Mouse (Mus musculus) forebrain, embryonic 16.5 days (tissue): ENCODE measurements around the gene Dlx2. TPM values are rescaled to one million over a fixed set of nuclear protein-coding genes. Genes with fewer than 3 reads are reported as not detected.

Experiments
- ATAC-seq: fragments of 200-750 bp; cut with Nextera tagmentation; 2 replicates; pipeline ENCODE4 v1.8.0; 2017; ENCODE audit warnings: mild to moderate bottlenecking, moderate library complexity
- H3K27ac ChIP-seq: fragments of 300-500 bp; sonication (generic); 2 replicates; pipeline ENCODE4 v1.5.1; 2014; ENCODE audit warnings: low read length, control low read depth
- H3K27me3 ChIP-seq: fragments of 300-500 bp; sonication (generic); replicated peaks from 2 replicates; pipeline ENCODE4 v1.6.1; 2014; ENCODE audit warnings: low read length; ENCODE audit not compliant: control insufficient read depth, insufficient read depth
- H3K36me3 ChIP-seq: fragments of 300-500 bp; sonication (generic); 2 replicates; pipeline ENCODE4 v1.6.1; 2014; ENCODE audit not compliant: control insufficient read depth, insufficient read depth
- H3K4me1 ChIP-seq: fragments of 300-500 bp; sonication (generic); replicated peaks from 2 replicates; pipeline ENCODE4 v1.6.1; 2014; ENCODE audit warnings: low read length; ENCODE audit not compliant: control insufficient read depth, insufficient read depth
- H3K4me2 ChIP-seq: fragments of 300-500 bp; sonication (generic); 2 replicates; pipeline ENCODE4 v1.6.1; 2014; ENCODE audit warnings: mild to moderate bottlenecking, low read length, control low read depth
- H3K4me3 ChIP-seq: fragments of 300-500 bp; sonication (generic); replicated peaks from 2 replicates; pipeline ENCODE4 v1.5.1; 2014; ENCODE audit warnings: mild to moderate bottlenecking, low read length, control low read depth
- H3K9ac ChIP-seq: fragments of 300-500 bp; sonication (generic); replicated peaks from 2 replicates; pipeline ENCODE4 v1.6.1; 2014; ENCODE audit warnings: low read depth, low read length, control low read depth
- H3K9me3 ChIP-seq: fragments of 300-500 bp; sonication (generic); 2 replicates; pipeline ENCODE4 v1.6.1; 2016; ENCODE audit warnings: low read length; ENCODE audit not compliant: control insufficient read depth
- WGBS: fragments of 180-500 bp; shearing (Covaris S2); extraction: QIAGEN DNeasy Blood & Tissue Kit; methylation state at CpG from one replicate; pipeline ENCODE4 v1.1.7; 2014; 5-methylcytosine and 5-hydroxymethylcytosine counted together
- polyA plus RNA-seq: library from polyadenylated mRNA; unstranded; fragments of >200 nt; fragmentation: Nextera tagmentation; extraction: Ambion mirVana; gene quantifications from 2 replicates; pipeline ENCODE4 v1.2.1, GENCODE M21; 2015

The Dlx2 gene
- polyA plus RNA-seq, 1 experiment from 2014 or later: 45.2 TPM

- Histone ChIP-seq H3K27me3 (no peaks in the 10 kb centered on the region), H3K9ac (no peak overlapping the region), H3K4me2 (no peak overlapping the region), H3K27ac (no peak overlapping the region), H3K9me3 (no peaks in the 10 kb centered on the region), H3K4me1 (peaks cover 14% of the 10 kb centered on the region), H3K4me3 (no peak overlapping the region), H3K36me3 (no peaks in the 10 kb centered on the region)
- no peak for ATAC-seq
- 31% methylated on average over 4 of the region's 4 CpGs for WGBS
These were observed 51.6 kb downstream of the Dlx2 start for GRCm38 (mm10) chr2:71494971-71495370.

- no peak overlapping the region for H3K4me2 ChIP-seq
- WGBS: 46% methylated on average over 10 of the region's 10 CpGs
- ATAC-seq: no peak; the same call in 1 of the 2 replicates
These were observed 52.1 kb downstream of the Dlx2 start for GRCm38 (mm10) chr2:71494503-71494902.

More at GRCm38 (mm10) chr2:71494503-71494902, 52.1 kb downstream of the Dlx2 start:
- Histone ChIP-seq H3K27ac (no peak overlapping the region), H3K36me3 (no peaks in the 10 kb centered on the region), H3K4me1 (peaks cover 14% of the 10 kb centered on the region), H3K9ac (no peak overlapping the region), H3K9me3 (no peaks in the 10 kb centered on the region), H3K27me3 (no peaks in the 10 kb centered on the region), H3K4me3 (no peak overlapping the region)

Other genes with a start within 250 kb of the Dlx2 start
- gene Slc25a12, start 179.0 kb downstream of the Dlx2 start, polyA plus RNA-seq: 79.6 and 86.7 TPM in 2 replicates
- 72.8 and 78.8 TPM in 2 replicates for gene Hat1, start 157.8 kb downstream of the Dlx2 start, polyA plus RNA-seq
- gene Metap1d, start 93.5 kb downstream of the Dlx2 start, polyA plus RNA-seq: 42.0 and 46.3 TPM in 2 replicates
- gene Dlx1, start 18.6 kb downstream of the Dlx2 start, polyA plus RNA-seq: 232 and 239 TPM in 2 replicates
- 21.6 and 23.7 TPM in 2 replicates for gene Itga6, start 198.9 kb upstream of the Dlx2 start, polyA plus RNA-seq